Mouse (Mus musculus) spleen, adult 2 months (tissue): ENCODE measurements around the gene Smoc1. TPM values are rescaled to one million over a fixed set of nuclear protein-coding genes. Genes with fewer than 3 reads are reported as not detected.

Experiments used
- DNase-seq, 2 experiments: peaks; one replicate each; pipeline versions ENCODE4 v3.0.0 to v3.0.0-alpha.2; 2012 to 2021; ENCODE audit warnings: low spot score in 2 of 2, low read depth in 1 of 2
- H3K27ac ChIP-seq: fragments of 200-500 bp; 2 replicates; pipeline ENCODE4 v1.5.1; 2012; ENCODE audit warnings: low read length, inconsistent platforms; ENCODE audit not compliant: insufficient read depth
- H3K27me3 ChIP-seq: fragments of 200-500 bp; 2 replicates; pipeline ENCODE4 v1.6.1; 2012; ENCODE audit warnings: mild to moderate bottlenecking, moderate library complexity, low read length, inconsistent platforms; ENCODE audit not compliant: control insufficient read depth, insufficient read depth
- H3K36me3 ChIP-seq: fragments of 200-500 bp; 2 replicates; pipeline ENCODE4 v1.6.1; 2012; ENCODE audit warnings: mild to moderate bottlenecking, low read length, inconsistent platforms; ENCODE audit not compliant: control insufficient read depth, insufficient read depth
- H3K4me1 ChIP-seq: fragments of 200-500 bp; 2 replicates; pipeline ENCODE4 v1.6.1; 2011; ENCODE audit warnings: inconsistent platforms; ENCODE audit not compliant: control insufficient read depth, insufficient read depth, insufficient read length
- H3K4me3 ChIP-seq: fragments of 200-500 bp; 2 replicates; pipeline ENCODE4 v1.5.1; 2011; ENCODE audit warnings: mild to moderate bottlenecking, inconsistent platforms; ENCODE audit not compliant: insufficient read depth, insufficient read length; ENCODE audit errors: extremely low read depth
- CTCF ChIP-seq: fragments of 200-500 bp; IDR thresholded peaks from 2 replicates; pipeline ENCODE4 v1.5.1; 2011; ENCODE audit warnings: mild to moderate bottlenecking, inconsistent platforms; ENCODE audit not compliant: insufficient read depth, insufficient read length, insufficient replicate concordance; ENCODE audit errors: extremely low read depth
- POLR2A ChIP-seq: fragments of 200-500 bp; IDR thresholded peaks from 2 replicates; pipeline ENCODE4 v1.6.1; 2011; ENCODE audit warnings: low read depth, low read length, inconsistent platforms
- WGBS: fragments of 180-500 bp; shearing (Covaris S2); methylation state at CpG from one replicate; pipeline ENCODE4 v1.1.7; 2018; 5-methylcytosine and 5-hydroxymethylcytosine counted together
- polyA plus RNA-seq: library from polyadenylated mRNA; depleted of rRNA; stranded (reverse); fragments of >200 nt; gene quantifications from 2 replicates; pipeline ENCODE4 v1.2.3, GENCODE M21; 2012

The Smoc1 gene
- polyA plus RNA-seq, 1 experiment: 0.51 TPM

DNA sequence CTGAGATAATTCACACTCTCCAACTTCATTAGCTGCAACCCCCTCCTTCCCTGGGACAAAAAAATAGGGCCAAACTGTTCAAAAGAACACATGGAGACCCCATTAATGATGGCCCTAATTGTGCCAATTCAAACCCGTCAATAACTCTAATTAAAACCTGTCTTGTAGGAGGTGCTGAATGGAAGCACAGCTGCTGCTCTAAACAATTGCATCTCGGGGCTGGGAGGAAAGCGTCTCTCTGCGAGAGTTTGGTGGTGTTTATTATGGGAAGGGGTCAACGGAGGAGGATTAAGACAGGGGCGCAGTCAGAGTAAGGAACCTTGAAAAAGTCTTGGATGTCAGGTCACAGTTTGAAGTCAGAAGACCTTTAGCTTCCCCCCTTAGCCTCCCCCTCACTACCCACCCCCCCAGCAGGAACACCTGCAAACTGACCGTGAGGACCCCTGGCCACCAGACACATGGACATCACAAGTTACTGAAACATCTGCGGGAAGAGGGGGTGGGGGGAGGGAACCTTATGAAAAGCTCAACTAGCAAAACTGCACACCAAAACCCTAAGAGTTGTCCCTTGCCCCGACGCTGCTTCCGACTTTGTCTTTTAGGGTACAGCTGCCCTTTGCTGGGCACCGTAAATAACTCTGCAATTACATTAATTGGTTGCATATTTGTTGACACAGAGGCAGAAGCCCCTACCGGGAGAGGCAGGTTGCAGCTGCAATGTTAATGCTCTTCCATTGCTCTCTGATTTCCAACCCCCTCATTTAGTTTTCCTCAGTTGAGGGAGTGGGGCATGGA, 23.6 kb upstream of the Smoc1 start:
- WGBS: 83% methylated on average over 13 of the region's 13 CpGs
- TF ChIP-seq CTCF: no peak
- TF ChIP-seq POLR2A: no peak
- no peak for DNase-seq
- H3K27me3 ChIP-seq: no peaks in the 10 kb centered on the region
- no peak overlapping the region for H3K27ac ChIP-seq
- H3K36me3 ChIP-seq: no peaks in the 10 kb centered on the region
- H3K4me1 ChIP-seq: peaks cover 8% of the 10 kb centered on the region
- H3K4me3 ChIP-seq: no peak overlapping the region

GRCm38 (mm10) chr12:81009813-81010212, 16.8 kb upstream of the Smoc1 start:
- H3K27me3 ChIP-seq: no peaks in the 10 kb centered on the region
- WGBS: 90% methylated on average over 3 of the region's 3 CpGs
- DNase-seq: no peak
- H3K36me3 ChIP-seq: no peaks in the 10 kb centered on the region
- H3K4me1 ChIP-seq: no peaks in the 10 kb centered on the region
- H3K4me3 ChIP-seq: no peak overlapping the region
- H3K27ac ChIP-seq: no peak overlapping the region
- TF ChIP-seq CTCF (no peak), POLR2A (no peak)

DNA sequence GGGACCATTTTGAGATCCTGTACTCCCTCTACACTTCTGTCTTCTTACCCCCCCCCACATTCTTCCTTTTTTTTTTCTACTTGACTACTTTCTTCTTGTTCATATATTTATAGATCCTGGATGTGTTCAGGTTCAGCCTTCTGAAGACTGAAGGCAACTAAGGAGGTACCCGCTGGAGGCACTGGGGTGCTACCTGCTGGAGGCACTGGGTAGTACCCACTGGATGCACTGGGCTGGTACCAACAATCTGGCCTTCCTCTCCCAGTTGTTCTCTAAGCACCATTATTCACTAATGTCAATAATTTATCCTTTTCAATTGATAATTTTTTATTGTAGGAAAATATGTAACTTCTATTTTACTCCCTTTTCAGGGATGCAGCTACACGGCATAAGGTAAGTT, 14.6 kb upstream of the Smoc1 start:
- WGBS: 65% methylated on average over 2 of the region's 2 CpGs
- Histone ChIP-seq H3K36me3 (no peaks in the 10 kb centered on the region), H3K4me3 (no peak overlapping the region), H3K27ac (no peak overlapping the region), H3K4me1 (no peaks in the 10 kb centered on the region), H3K27me3 (no peaks in the 10 kb centered on the region)
- DNase-seq: no peak
- TF ChIP-seq POLR2A (no peak), CTCF (no peak)

DNA sequence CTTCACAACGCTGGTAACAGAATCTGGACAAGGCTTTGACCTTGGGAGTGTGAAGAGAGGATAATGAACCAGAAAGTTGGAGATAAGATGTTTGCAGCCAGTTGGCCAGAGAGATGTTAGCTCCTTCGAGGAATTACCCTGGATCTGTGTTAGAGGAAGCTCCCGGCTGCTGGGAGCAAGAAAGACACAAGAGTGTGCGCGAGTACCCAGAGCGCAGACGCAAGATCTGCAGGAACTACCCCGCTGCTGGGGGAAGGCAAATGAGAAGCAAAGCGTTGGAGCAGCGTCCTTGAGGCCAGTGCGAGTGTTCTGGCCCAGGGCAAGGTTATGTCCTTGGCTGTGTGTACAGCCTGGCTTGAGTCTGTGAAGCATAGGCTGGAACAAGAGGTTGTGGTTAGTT, 13.1 kb upstream of the Smoc1 start:
- no peaks in the 10 kb centered on the region for H3K4me1 ChIP-seq
- no peak for DNase-seq
- H3K4me3 ChIP-seq: no peak overlapping the region
- no peak overlapping the region for H3K27ac ChIP-seq
- H3K36me3 ChIP-seq: no peaks in the 10 kb centered on the region
- no peak for TF ChIP-seq POLR2A
- TF ChIP-seq CTCF: no peak
- H3K27me3 ChIP-seq: no peaks in the 10 kb centered on the region
- 85% methylated on average over 11 of the region's 11 CpGs for WGBS

GRCm38 (mm10) chr12:81017624-81018023, 9.0 kb upstream of the Smoc1 start:
- no peak overlapping the region for H3K27ac ChIP-seq
- no peaks in the 10 kb centered on the region for H3K27me3 ChIP-seq
- TF ChIP-seq POLR2A (no peak), CTCF (no peak)
- H3K4me1 ChIP-seq: no peaks in the 10 kb centered on the region
- DNase-seq: no peak
- no peak overlapping the region for H3K4me3 ChIP-seq
- WGBS: 92% methylated on average over 12 of the region's 12 CpGs
- no peaks in the 10 kb centered on the region for H3K36me3 ChIP-seq

DNA sequence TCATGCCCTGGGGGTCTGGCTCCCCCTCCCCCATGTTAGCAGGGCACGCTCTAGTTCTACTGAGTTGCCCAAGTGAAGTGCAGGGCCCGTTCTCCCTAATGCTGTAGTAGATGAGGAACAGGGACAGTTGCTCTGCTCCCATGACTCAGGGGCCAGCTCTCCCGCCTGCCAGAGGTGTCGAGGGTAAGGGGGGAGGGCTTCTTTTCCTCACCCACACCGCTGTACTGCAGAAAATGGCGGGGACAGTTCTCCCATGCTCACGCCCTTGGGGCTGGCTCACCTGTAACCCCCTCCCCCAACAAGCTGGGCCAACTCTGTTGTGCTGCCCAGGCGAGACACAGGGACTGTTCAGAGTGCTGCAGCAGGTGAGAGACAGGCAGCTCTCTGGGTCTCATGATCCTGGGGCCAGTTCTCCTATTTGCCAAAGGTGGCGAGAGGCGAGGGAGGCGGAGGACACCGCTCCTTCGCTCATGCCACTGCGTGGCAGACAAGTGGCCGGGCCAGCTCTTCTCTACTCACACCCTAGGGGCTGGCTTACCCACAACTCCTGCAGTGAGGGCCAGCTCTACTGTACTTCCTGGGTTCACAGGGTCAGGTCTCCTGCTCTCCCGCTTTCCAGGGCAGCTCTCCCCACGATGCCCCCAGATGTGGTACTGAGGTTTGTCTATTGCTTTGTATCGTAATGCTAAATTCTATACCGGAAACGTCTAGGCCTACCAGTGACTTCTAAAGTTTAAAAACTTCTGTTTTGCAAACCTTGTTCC, 7.9 kb upstream of the Smoc1 start:
- no peak for TF ChIP-seq POLR2A
- TF ChIP-seq CTCF: no peak
- H3K4me3 ChIP-seq: peak overlapping the region; percentile 26; the same call in 1 of the 2 replicates
- WGBS: 88% methylated on average over 20 of the region's 20 CpGs

More for the DNA sequence above, 7.9 kb upstream of the Smoc1 start:
- no peak for DNase-seq
- Histone ChIP-seq H3K27me3 (no peaks in the 10 kb centered on the region), H3K4me1 (no peaks in the 10 kb centered on the region), H3K27ac (no peak overlapping the region), H3K36me3 (no peaks in the 10 kb centered on the region)
